In the genomic region with DNA sequence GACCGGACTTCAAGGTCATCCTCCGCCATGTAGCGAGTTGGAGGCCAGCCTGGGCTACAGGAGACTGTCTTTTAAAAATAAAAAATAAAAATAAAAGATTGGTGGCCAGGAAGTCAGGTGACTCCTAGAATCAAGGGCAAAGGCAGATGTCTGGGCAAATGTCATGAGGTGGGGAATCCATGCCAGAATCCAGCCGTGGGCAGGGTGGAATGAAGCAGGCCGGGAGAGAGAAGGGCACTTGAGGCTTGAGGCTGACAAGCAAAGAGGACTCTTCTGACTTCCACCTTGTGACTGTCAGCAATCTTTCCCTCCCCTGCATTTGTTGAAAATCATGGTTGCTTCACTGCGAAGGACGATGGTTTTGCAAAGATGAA, we compare ENCODE assay signal across 9 mouse cellular contexts. TPM values are rescaled to one million over a fixed set of nuclear protein-coding genes. Genes with fewer than 3 reads are reported as not detected.
DNase-seq lines count a peak whose midpoint lies in the region; ATAC-seq and TF ChIP-seq lines count a peak whose summit lies in the region.
"Had no signal": no experiment of that assay in that cellular context is flagged by ENCODE, and none has a peak within 500 bp of the region (broad histone marks: within the 10 kb centered on the region; RNA-seq: fewer than 3 reads in every experiment).

No protein-coding gene starts in this region.

- no peaks in the 10 kb centered on the region for H3K4me1 ChIP-seq in heart, embryonic 11.5 days (ENCODE audit: control insufficient read depth, insufficient read depth, low read length)
- peaks cover 1% of the 10 kb centered on the region in 2 experiments; a peak in 1 of 4 replicates for H3K4me1 ChIP-seq in ES-E14 (ENCODE audit: control insufficient read depth in 2 of 2, insufficient read depth in 2 of 2, low read length in 2 of 2, poor library complexity in 1 of 2)
- peaks cover 17% of the 10 kb centered on the region for H3K4me1 ChIP-seq in forebrain, embryonic 16.5 days (replicated peaks; ENCODE audit: control insufficient read depth, insufficient read depth, low read length)
- peaks cover 9% of the 10 kb centered on the region for H3K4me1 ChIP-seq in liver, embryonic 15.5 days (replicated peaks)

- 85% methylated on average over 7 of the region's 7 CpGs for WGBS in heart, embryonic 11.5 days (ENCODE audit: insufficient replicate concordance)
- 86% methylated on average over 7 of the region's 7 CpGs for WGBS in forebrain, embryonic 16.5 days
- WGBS in liver, embryonic 15.5 days (ENCODE audit: insufficient replicate concordance) = 82% methylated on average over 7 of the region's 7 CpGs

- peak overlapping the region; percentile 93 for H3K4me2 ChIP-seq in heart, embryonic 11.5 days
- peak overlapping the region; percentile 62 for H3K4me2 ChIP-seq in forebrain, embryonic 16.5 days (ENCODE audit: low read length)
- peak overlapping the region; percentile 96 for H3K4me2 ChIP-seq in liver, embryonic 15.5 days

- peak overlapping the region; percentile 90 for H3K9ac ChIP-seq in heart, embryonic 11.5 days (ENCODE audit: low read depth, low read length)
- H3K9ac ChIP-seq in ES-E14 (ENCODE audit: insufficient read depth, low read depth, low read length, poor library complexity, severe bottlenecking) = peak overlapping the region; percentile 96
- peak overlapping the region; percentile 99 for H3K9ac ChIP-seq in forebrain, embryonic 16.5 days (replicated peaks; ENCODE audit: low read depth, low read length)
- H3K9ac ChIP-seq in liver, embryonic 15.5 days = peak overlapping the region; percentile 85

- no peak for DNase-seq in heart, postnatal 36 days
- DNase-seq in ES-E14 (ENCODE audit: low read depth, low spot score) = no peak
- no peak for DNase-seq in left cerebral cortex, adult 8-10 months (ENCODE audit: low spot score in 2 of 2)
- no peak for DNase-seq in cerebellum, postnatal 36 days
- DNase-seq in right cerebral cortex, adult 2 months (ENCODE audit: low spot score in 2 of 2) = no peak

- no peaks in the 10 kb centered on the region for H3K27me3 ChIP-seq in heart, embryonic 11.5 days (ENCODE audit: control insufficient read depth, insufficient read depth, low read length)
- H3K27me3 ChIP-seq in forebrain, embryonic 16.5 days (replicated peaks; ENCODE audit: control insufficient read depth, insufficient read depth, low read length) = no peaks in the 10 kb centered on the region
- H3K27me3 ChIP-seq in liver, embryonic 15.5 days = 0 out of 2 replicates have a peak, but pooled peaks cover 5% of the 10 kb centered on the region

- no peaks in the 10 kb centered on the region for H3K9me3 ChIP-seq in heart, embryonic 11.5 days (replicated peaks; ENCODE audit: control insufficient read depth, low read length)
- H3K9me3 ChIP-seq in ES-E14 (ENCODE audit: control insufficient read depth, insufficient read depth, low read depth, low read length) = no peaks in the 10 kb centered on the region
- no peaks in the 10 kb centered on the region for H3K9me3 ChIP-seq in forebrain, embryonic 16.5 days (ENCODE audit: control insufficient read depth, low read length)
- H3K9me3 ChIP-seq in liver, embryonic 15.5 days (replicated peaks) = no peaks in the 10 kb centered on the region

- H3K4me3 ChIP-seq in heart, embryonic 11.5 days (ENCODE audit: low read depth, low read length) = peak overlapping the region; percentile 69
- H3K4me3 ChIP-seq in ES-E14 (ENCODE audit: insufficient read depth in 1 of 2, low read depth in 1 of 2, low read length in 2 of 2, poor library complexity in 1 of 2, severe bottlenecking in 1 of 2) = peak overlapping the region; percentile 58 to 85
- H3K4me3 ChIP-seq in forebrain, embryonic 16.5 days (replicated peaks; ENCODE audit: low read length) = peak overlapping the region; percentile 74
- H3K4me3 ChIP-seq in liver, embryonic 15.5 days (replicated peaks) = peak overlapping the region; percentile 82

- in situ Hi-C loops in ES-E14 (cut with MboI; ENCODE audit: low sequenced_read_pairs in 2 of 2, unreplicated experiment in 2 of 2) = no loop called here

- intact Hi-C loops in heart, postnatal 36 days (cut with DNase I) = loop anchor here (5.0 kb wide), 1 partner anchor 59 kb away; a partner anchor contains a TSS

- no peaks in the 10 kb centered on the region for H3K36me3 ChIP-seq in heart, embryonic 11.5 days (ENCODE audit: control insufficient read depth, insufficient read depth, low read length)
- H3K36me3 ChIP-seq in ES-E14 (ENCODE audit: control insufficient read depth, insufficient read depth, low read length, poor library complexity, severe bottlenecking) = no peaks in the 10 kb centered on the region
- no peaks in the 10 kb centered on the region for H3K36me3 ChIP-seq in forebrain, embryonic 16.5 days (ENCODE audit: control insufficient read depth, insufficient read depth)
- H3K36me3 ChIP-seq in liver, embryonic 15.5 days (replicated peaks) = no peaks in the 10 kb centered on the region

- ATAC-seq in heart, embryonic 11.5 days (replicated peaks; ENCODE audit: insufficient number of reproducible peaks, low FRiP score, low TSS enrichment) = no peak
- no peak for ATAC-seq in forebrain, embryonic 16.5 days
- ATAC-seq in liver, embryonic 15.5 days (ENCODE audit: insufficient read depth) = no peak

- no peak overlapping the region for H3K27ac ChIP-seq in heart, embryonic 11.5 days (ENCODE audit: low read depth, low read length)
- H3K27ac ChIP-seq in ES-E14 (ENCODE audit: insufficient read depth, low read depth, low read length, poor library complexity, severe bottlenecking) = no peak overlapping the region; the same call in 1 of the 2 replicates
- no peak overlapping the region for H3K27ac ChIP-seq in forebrain, embryonic 16.5 days (ENCODE audit: low read length)
- H3K27ac ChIP-seq in liver, embryonic 15.5 days (replicated peaks) = no peak overlapping the region

TF ChIP-seq in ES-E14, 5 proteins besides CTCF, POLR2A, EP300 and RAD21:
- TF ChIP-seq MAFK (IDR thresholded peaks at IDR 0.05; ENCODE audit: insufficient read depth, low read depth, low read length) = no peak
- no peak for TF ChIP-seq CHD2 (IDR thresholded peaks at IDR 0.05; ENCODE audit: low read depth, low read length)
- TF ChIP-seq ZNF384 (IDR thresholded peaks at IDR 0.05; ENCODE audit: low read depth, low read length) = no peak
- TF ChIP-seq HCFC1 (IDR thresholded peaks at IDR 0.05; ENCODE audit: borderline replicate concordance, insufficient read depth, low read length) = 0 out of 2 replicates have a peak, but pooled peaks have one; percentile 0
- no peak for TF ChIP-seq ZC3H11A (IDR thresholded peaks at IDR 0.05; ENCODE audit: borderline replicate concordance, low read depth, low read length)

RNA-seq across cellular contexts. Expression of a gene that starts 0.7 kb away (rescaled TPM):
- polyA plus RNA-seq in heart, embryonic 11.5 days (2014; fragmentation: Nextera tagmentation; extraction: Ambion mirVana) = 6.3 and 8.1 TPM in 2 replicates
- 10 to 100 TPM; 12.6 to 13.5 TPM for total RNA-seq in heart, postnatal 36 days (2021)
- total RNA-seq in ES-E14 (2012; rRNA removed) = 4.3 and 4.6 TPM in 2 replicates
- polyA plus RNA-seq in forebrain, embryonic 16.5 days (2015; fragmentation: Nextera tagmentation; extraction: Ambion mirVana) = 41.8 and 45.1 TPM in 2 replicates
- 1.7 and 1.8 TPM in 2 replicates for polyA plus RNA-seq in liver, embryonic 15.5 days (2015; fragmentation: Nextera tagmentation; extraction: Ambion mirVana)
- total RNA-seq in left cerebral cortex, adult 8-10 months (2022) = 10 to 100 TPM; 30.6 to 34.2 (median 33.4) TPM

RNA-seq across cellular contexts. Expression of a gene that starts 10.6 kb away (rescaled TPM):
- polyA plus RNA-seq in heart, embryonic 11.5 days (2014; fragmentation: Nextera tagmentation; extraction: Ambion mirVana) = 5.4 TPM in 2 replicates
- 10 to 100 TPM; 11.7 to 12.0 TPM for total RNA-seq in heart, postnatal 36 days (2021)
- 15.3 and 18.5 TPM in 2 replicates for total RNA-seq in ES-E14 (2012; rRNA removed)
- 3.8 and 4.1 TPM in 2 replicates for polyA plus RNA-seq in forebrain, embryonic 16.5 days (2015; fragmentation: Nextera tagmentation; extraction: Ambion mirVana)
- polyA plus RNA-seq in liver, embryonic 15.5 days (2015; fragmentation: Nextera tagmentation; extraction: Ambion mirVana) = 0.52 and 0.75 TPM in 2 replicates
- 10 to 100 TPM; 56.5 to 59.8 (median 58.3) TPM for total RNA-seq in left cerebral cortex, adult 8-10 months (2022)

RNA-seq across cellular contexts. Expression of a gene that starts 12.7 kb away (rescaled TPM):
- not detected in 2 replicates for polyA plus RNA-seq in heart, embryonic 11.5 days (2014; fragmentation: Nextera tagmentation; extraction: Ambion mirVana)
- not detected for total RNA-seq in heart, postnatal 36 days (2021)
- total RNA-seq in ES-E14 (2012; rRNA removed) = 0.16 and 0.58 TPM in 2 replicates
- polyA plus RNA-seq in forebrain, embryonic 16.5 days (2015; fragmentation: Nextera tagmentation; extraction: Ambion mirVana) = 0.16 TPM in 1 of 2 replicates, not detected in the other
- 0.07 TPM in 1 of 2 replicates, not detected in the other for polyA plus RNA-seq in liver, embryonic 15.5 days (2015; fragmentation: Nextera tagmentation; extraction: Ambion mirVana)
- 1 to 10 TPM in 2 of 4 experiments, under 1 TPM in 2; 0.72 to 1.9 (median 1.0) TPM for total RNA-seq in left cerebral cortex, adult 8-10 months (2022)
- total RNA-seq: gastrocnemius, postnatal 4 days had no signal

RNA-seq across cellular contexts. Expression of a gene that starts 23.8 kb away (rescaled TPM):
- polyA plus RNA-seq in heart, embryonic 11.5 days (2014; fragmentation: Nextera tagmentation; extraction: Ambion mirVana) = 0.24 and 0.43 TPM in 2 replicates
- not detected for total RNA-seq in heart, postnatal 36 days (2021)
- 4.1 and 17.4 TPM in 2 replicates for total RNA-seq in ES-E14 (2012; rRNA removed)
- 9.9 and 10.5 TPM in 2 replicates for polyA plus RNA-seq in forebrain, embryonic 16.5 days (2015; fragmentation: Nextera tagmentation; extraction: Ambion mirVana)
- polyA plus RNA-seq in liver, embryonic 15.5 days (2015; fragmentation: Nextera tagmentation; extraction: Ambion mirVana) = not detected in 2 replicates
- 1 to 10 TPM in 2 of 4 experiments, under 1 TPM in 2; 0.59 to 2.9 (median 0.95) TPM for total RNA-seq in left cerebral cortex, adult 8-10 months (2022)
- total RNA-seq: gastrocnemius, postnatal 4 days had no signal

RNA-seq across cellular contexts. Expression of a gene that starts 33.6 kb away (rescaled TPM):
- polyA plus RNA-seq in heart, embryonic 11.5 days (2014; fragmentation: Nextera tagmentation; extraction: Ambion mirVana) = 139 and 141 TPM in 2 replicates
- 10 to 100 TPM; 58.9 to 66.3 TPM for total RNA-seq in heart, postnatal 36 days (2021)
- total RNA-seq in ES-E14 (2012; rRNA removed) = 124 and 159 TPM in 2 replicates
- polyA plus RNA-seq in forebrain, embryonic 16.5 days (2015; fragmentation: Nextera tagmentation; extraction: Ambion mirVana) = 144 and 146 TPM in 2 replicates
- 78.3 and 85.2 TPM in 2 replicates for polyA plus RNA-seq in liver, embryonic 15.5 days (2015; fragmentation: Nextera tagmentation; extraction: Ambion mirVana)
- total RNA-seq in left cerebral cortex, adult 8-10 months (2022) = 10 to 100 TPM; 34.8 to 39.2 (median 39.1) TPM
